Mouse (Mus musculus): ENCODE measurements at regions not wholly inside any gene's neighbourhood (a gene's known extent, or its start where the extent isn't known, plus 50 kb on each side); places are given as distances from the start of the nearest gene placed in this dataset.

DNA sequence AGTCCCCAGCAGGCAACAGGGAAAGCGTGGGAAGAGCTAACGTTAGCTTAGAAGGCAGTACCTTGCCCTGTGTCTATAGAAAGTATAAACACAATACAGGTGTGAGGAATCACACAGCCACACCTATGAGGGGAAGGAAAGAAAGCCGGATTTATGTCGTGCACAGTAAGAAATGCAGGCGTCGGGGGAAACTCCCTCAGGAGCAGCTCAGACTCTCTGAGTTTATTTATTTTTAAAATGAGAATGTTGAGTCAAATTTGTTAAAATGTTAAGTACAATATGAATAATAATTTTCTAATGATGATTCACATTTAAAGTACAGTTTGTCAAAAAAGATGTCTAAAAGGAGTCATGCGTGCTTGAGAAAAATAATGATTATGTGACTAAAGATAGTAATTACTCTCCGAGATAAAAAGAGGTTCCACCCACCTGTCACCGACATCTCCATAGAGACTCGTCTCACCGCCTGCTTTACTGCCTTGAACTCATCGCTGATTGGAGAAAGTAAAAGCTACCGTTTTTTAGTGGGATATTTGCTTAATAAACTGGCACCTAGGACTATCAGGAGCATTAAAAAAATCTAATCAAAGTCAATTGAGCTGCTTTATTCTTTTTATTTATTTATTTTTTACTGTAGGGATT, 104.5 kb upstream of the Kcnj15 start:
- TF ChIP-seq POLR2A (IDR thresholded peaks at IDR 0.05; ENCODE audit: borderline replicate concordance, insufficient read depth, low read length) (no peak), CTCF (IDR thresholded peaks at IDR 0.05; ENCODE audit: borderline replicate concordance, insufficient read depth, low read depth, low read length) (no peak)
- Histone ChIP-seq H3K4me3 (replicated peaks; ENCODE audit: insufficient read depth, low read depth, low read length) (no peak overlapping the region), H3K4me1 (ENCODE audit: control insufficient read depth, insufficient read depth, low read length) (no peaks in the 10 kb centered on the region), H3K27ac (ENCODE audit: insufficient read depth, low read length) (no peak overlapping the region), H3K27me3 (ENCODE audit: control insufficient read depth, insufficient read depth, low read length) (no peaks in the 10 kb centered on the region)
- WGBS, result 83% methylated on average over 13 of the region's 13 CpGs
- no peak for DNase-seq

DNA sequence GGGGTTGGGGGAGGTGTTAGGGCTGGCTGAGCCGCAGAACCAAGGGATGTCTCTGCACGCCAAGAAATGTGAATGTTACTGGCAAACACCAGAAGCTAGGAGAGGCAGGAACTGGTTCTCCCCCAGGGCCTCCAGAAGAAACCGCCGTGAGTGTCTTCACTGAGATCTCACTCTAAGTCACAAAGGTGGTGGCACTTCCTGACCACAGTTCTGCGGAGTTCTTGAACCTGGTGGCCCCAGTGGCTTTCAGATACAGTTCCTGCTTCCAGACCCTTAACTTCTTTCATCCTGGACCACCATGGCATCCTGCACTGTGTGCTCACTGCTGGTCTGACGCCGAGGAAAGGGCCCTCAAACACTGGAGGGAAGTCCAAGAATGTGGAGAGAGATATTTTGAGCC, 89.0 kb upstream of the Kcnj15 start:
- Histone ChIP-seq H3K27ac (ENCODE audit: insufficient read depth, low read length) (no peak overlapping the region), H3K4me1 (ENCODE audit: control insufficient read depth, insufficient read depth, low read length) (peaks cover 4% of the 10 kb centered on the region; the same call in 1 of the 2 replicates), H3K4me3 (replicated peaks; ENCODE audit: insufficient read depth, low read depth, low read length) (no peak overlapping the region), H3K27me3 (ENCODE audit: control insufficient read depth, insufficient read depth, low read length) (no peaks in the 10 kb centered on the region)
- WGBS, result 84% methylated on average over 7 of the region's 7 CpGs
- TF ChIP-seq CTCF (IDR thresholded peaks at IDR 0.05; ENCODE audit: borderline replicate concordance, insufficient read depth, low read depth, low read length), result no peak
- no peak for TF ChIP-seq POLR2A (IDR thresholded peaks at IDR 0.05; ENCODE audit: borderline replicate concordance, insufficient read depth, low read length)
- no peak for DNase-seq

DNA sequence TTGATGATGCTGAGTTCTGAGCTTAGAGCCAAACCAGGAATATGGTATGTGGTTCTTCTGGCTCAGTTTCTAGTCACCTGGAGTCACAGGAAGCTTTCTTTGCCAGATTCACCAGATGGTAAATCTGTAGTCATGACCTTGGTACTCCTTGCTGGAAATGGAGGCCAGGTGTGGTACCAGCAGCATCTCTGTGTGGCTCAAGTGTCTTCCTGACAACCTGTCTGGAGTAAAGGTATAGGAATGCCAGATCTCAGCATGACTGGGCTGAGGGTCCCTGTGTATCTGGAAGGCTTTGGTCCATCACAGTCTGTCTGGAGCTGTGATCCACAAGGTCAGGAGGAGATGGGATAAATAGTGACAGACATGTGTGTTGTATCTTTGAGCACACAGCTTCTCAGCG, 88.0 kb upstream of the Kcnj15 start:
- Histone ChIP-seq H3K27ac (ENCODE audit: insufficient read depth, low read length) (no peak overlapping the region), H3K4me1 (ENCODE audit: control insufficient read depth, insufficient read depth, low read length) (peaks cover 4% of the 10 kb centered on the region; the same call in 1 of the 2 replicates), H3K4me3 (replicated peaks; ENCODE audit: insufficient read depth, low read depth, low read length) (no peak overlapping the region), H3K27me3 (ENCODE audit: control insufficient read depth, insufficient read depth, low read length) (no peaks in the 10 kb centered on the region)
- peak; percentile 37 to 73 for DNase-seq
- 75% methylated on average over 1 of the region's 1 CpGs for WGBS
- TF ChIP-seq POLR2A (IDR thresholded peaks at IDR 0.05; ENCODE audit: borderline replicate concordance, insufficient read depth, low read length) (no peak), CTCF (IDR thresholded peaks at IDR 0.05; ENCODE audit: borderline replicate concordance, insufficient read depth, low read depth, low read length) (no peak)

DNA sequence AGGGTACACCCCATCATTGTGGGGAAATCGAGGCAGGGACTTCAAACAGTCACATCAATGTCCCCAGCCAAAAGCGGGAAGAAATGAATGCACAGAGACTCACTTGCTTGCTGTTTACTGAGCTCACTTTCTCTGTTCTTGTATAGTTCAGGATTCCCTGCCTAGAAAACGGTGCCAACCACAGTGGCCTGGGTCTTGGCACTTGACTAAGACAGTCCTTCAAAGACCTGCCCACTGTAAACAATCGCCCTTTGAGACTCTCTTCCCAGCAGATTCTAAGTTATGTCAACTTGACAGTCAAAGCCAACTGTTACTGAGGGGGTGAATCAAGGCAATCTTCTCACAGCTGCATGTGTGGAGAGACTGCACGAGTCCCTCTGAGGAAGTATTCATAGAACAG, 76.8 kb upstream of the Kcnj15 start:
- H3K4me1 ChIP-seq (ENCODE audit: control insufficient read depth, insufficient read depth, low read length), result no peaks in the 10 kb centered on the region
- no peak overlapping the region for H3K27ac ChIP-seq (ENCODE audit: insufficient read depth, low read length)
- WGBS, result 62% methylated on average over 5 of the region's 5 CpGs
- no peak for DNase-seq
- TF ChIP-seq CTCF (IDR thresholded peaks at IDR 0.05; ENCODE audit: borderline replicate concordance, insufficient read depth, low read depth, low read length) (no peak), POLR2A (IDR thresholded peaks at IDR 0.05; ENCODE audit: borderline replicate concordance, insufficient read depth, low read length) (no peak)
- H3K27me3 ChIP-seq (ENCODE audit: control insufficient read depth, insufficient read depth, low read length), result no peaks in the 10 kb centered on the region
- H3K4me3 ChIP-seq (replicated peaks; ENCODE audit: insufficient read depth, low read depth, low read length), result no peak overlapping the region

DNA sequence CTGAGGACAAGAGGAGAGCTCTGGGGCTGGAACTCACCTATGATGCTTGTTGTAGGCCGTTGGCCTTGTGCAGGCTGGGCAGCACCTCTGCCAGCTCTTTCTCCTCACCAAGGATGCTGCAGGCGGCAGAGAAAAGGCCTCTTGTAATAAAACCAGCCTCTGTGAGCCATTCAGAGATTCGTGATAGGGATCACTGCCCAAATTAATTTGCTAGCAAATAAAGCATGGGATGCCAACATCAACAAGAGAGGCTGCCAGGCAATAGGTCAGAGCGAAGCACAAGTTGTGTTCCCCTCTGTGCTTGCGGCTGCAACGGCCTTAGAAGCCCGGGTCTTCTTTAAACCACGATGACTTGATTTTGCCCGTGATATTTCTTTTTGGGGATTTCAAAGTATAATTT, 72.0 kb upstream of the Kcnj15 start:
- Histone ChIP-seq H3K27ac (ENCODE audit: insufficient read depth, low read length) (no peak overlapping the region), H3K27me3 (ENCODE audit: control insufficient read depth, insufficient read depth, low read length) (no peaks in the 10 kb centered on the region), H3K4me1 (ENCODE audit: control insufficient read depth, insufficient read depth, low read length) (0 out of 2 replicates have a peak, but pooled peaks cover 2% of the 10 kb centered on the region), H3K4me3 (replicated peaks; ENCODE audit: insufficient read depth, low read depth, low read length) (no peak overlapping the region)
- no peak for TF ChIP-seq CTCF (IDR thresholded peaks at IDR 0.05; ENCODE audit: borderline replicate concordance, insufficient read depth, low read depth, low read length)
- no peak for TF ChIP-seq POLR2A (IDR thresholded peaks at IDR 0.05; ENCODE audit: borderline replicate concordance, insufficient read depth, low read length)
- no peak for DNase-seq
- 53% methylated on average over 9 of the region's 9 CpGs for WGBS

DNA sequence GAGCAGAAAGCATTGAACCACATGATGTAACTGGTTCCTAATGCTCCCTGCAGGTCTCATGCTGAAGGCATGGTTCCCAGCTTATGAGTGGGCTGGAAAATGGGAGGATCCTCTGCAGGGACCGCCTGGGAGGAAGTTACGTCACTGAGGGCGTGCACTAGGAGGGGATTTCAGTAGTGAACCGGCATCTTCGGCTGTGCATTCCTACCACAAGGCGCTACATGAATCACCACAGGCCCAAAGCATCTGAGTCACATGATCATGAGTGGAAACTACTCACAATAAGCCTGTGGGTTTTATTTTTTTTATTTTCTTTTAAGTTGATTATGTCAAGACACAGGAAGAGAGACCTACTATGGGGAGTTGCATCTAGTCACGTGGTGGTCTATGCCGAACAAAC, 68.2 kb upstream of the Kcnj15 start:
- 96% methylated on average over 8 of the region's 8 CpGs for WGBS
- Histone ChIP-seq H3K4me1 (ENCODE audit: control insufficient read depth, insufficient read depth, low read length) (0 out of 2 replicates have a peak, but pooled peaks cover 2% of the 10 kb centered on the region), H3K27me3 (ENCODE audit: control insufficient read depth, insufficient read depth, low read length) (no peaks in the 10 kb centered on the region), H3K4me3 (replicated peaks; ENCODE audit: insufficient read depth, low read depth, low read length) (no peak overlapping the region), H3K27ac (ENCODE audit: insufficient read depth, low read length) (no peak overlapping the region)
- DNase-seq, result no peak
- no peak for TF ChIP-seq POLR2A (IDR thresholded peaks at IDR 0.05; ENCODE audit: borderline replicate concordance, insufficient read depth, low read length)
- no peak for TF ChIP-seq CTCF (IDR thresholded peaks at IDR 0.05; ENCODE audit: borderline replicate concordance, insufficient read depth, low read depth, low read length)

DNA sequence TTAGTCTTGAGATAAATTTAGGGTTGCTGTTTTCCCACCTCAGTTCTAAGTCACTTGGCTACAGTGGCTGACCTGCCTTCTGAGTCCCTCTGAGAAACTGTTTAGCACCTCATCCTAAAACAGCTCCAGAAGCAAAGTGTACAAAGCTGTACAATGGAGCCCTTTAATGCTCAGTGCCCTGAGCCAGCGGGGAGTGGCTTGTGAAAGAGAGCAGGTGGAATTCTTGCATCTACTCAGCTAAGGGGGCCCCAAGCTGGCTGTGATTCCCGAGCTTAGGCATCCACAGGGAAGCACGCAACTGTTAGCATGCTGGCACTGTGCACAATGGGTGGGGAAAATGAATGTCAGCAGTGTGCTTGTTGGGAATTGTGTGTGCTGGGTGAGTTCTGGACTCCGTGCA, 63.2 kb upstream of the Kcnj15 start:
- WGBS, result 60% methylated on average over 4 of the region's 4 CpGs
- no peak for DNase-seq
- TF ChIP-seq CTCF (IDR thresholded peaks at IDR 0.05; ENCODE audit: borderline replicate concordance, insufficient read depth, low read depth, low read length) (no peak), POLR2A (IDR thresholded peaks at IDR 0.05; ENCODE audit: borderline replicate concordance, insufficient read depth, low read length) (no peak)
- Histone ChIP-seq H3K4me1 (ENCODE audit: control insufficient read depth, insufficient read depth, low read length) (no peaks in the 10 kb centered on the region), H3K27me3 (ENCODE audit: control insufficient read depth, insufficient read depth, low read length) (no peaks in the 10 kb centered on the region), H3K4me3 (replicated peaks; ENCODE audit: insufficient read depth, low read depth, low read length) (no peak overlapping the region), H3K27ac (ENCODE audit: insufficient read depth, low read length) (no peak overlapping the region)

DNA sequence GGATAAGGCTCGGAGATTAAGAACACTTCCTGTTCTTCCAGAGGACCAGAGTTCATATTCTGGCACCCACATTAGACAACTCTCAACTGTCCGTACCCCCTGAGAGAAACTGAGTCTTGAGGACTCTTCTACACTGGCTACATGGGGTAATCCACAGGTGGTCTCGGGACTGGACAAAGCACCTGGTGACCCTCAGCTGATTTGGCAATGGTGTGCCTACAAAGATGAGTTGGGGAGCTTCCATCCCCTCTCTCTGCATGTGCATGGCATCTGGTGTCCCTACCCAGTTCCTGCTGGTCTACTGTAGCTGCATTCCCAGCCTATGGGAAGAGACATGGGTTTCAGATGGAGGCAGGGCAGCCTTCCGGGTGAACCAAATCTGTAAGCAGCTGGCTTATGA, 61.2 kb upstream of the Kcnj15 start:
- DNase-seq, result no peak
- Histone ChIP-seq H3K4me1 (ENCODE audit: control insufficient read depth, insufficient read depth, low read length) (no peaks in the 10 kb centered on the region), H3K27me3 (ENCODE audit: control insufficient read depth, insufficient read depth, low read length) (no peaks in the 10 kb centered on the region), H3K4me3 (replicated peaks; ENCODE audit: insufficient read depth, low read depth, low read length) (no peak overlapping the region), H3K27ac (ENCODE audit: insufficient read depth, low read length) (no peak overlapping the region)
- 48% methylated on average over 4 of the region's 4 CpGs for WGBS
- no peak for TF ChIP-seq CTCF (IDR thresholded peaks at IDR 0.05; ENCODE audit: borderline replicate concordance, insufficient read depth, low read depth, low read length)
- no peak for TF ChIP-seq POLR2A (IDR thresholded peaks at IDR 0.05; ENCODE audit: borderline replicate concordance, insufficient read depth, low read length)

All from cerebellum, adult 2 months (tissue).